Mouse (Mus musculus) heart, embryonic 12.5 days (tissue): ENCODE measurements at regions not wholly inside any gene's neighbourhood (a gene's known extent, or its start where the extent isn't known, plus 50 kb on each side); places are given as distances from the start of the nearest gene placed in this dataset.

Experiments
- ATAC-seq: fragments of 200-750 bp; cut with Nextera tagmentation; 2 replicates; pipeline ENCODE4 v1.8.0; 2017; ENCODE audit warnings: moderate TSS enrichment, moderate library complexity; ENCODE audit not compliant: insufficient number of reproducible peaks, low FRiP score
- H3K27ac ChIP-seq: fragments of 300-500 bp; sonication (generic); 2 replicates; pipeline ENCODE4 v1.5.1; 2016; ENCODE audit warnings: mild to moderate bottlenecking, moderate library complexity; ENCODE audit not compliant: poor library complexity, severe bottlenecking
- H3K27me3 ChIP-seq: fragments of 300-500 bp; sonication (generic); replicated peaks from 2 replicates; pipeline ENCODE4 v1.6.1; 2016; ENCODE audit warnings: mild to moderate bottlenecking, moderate library complexity
- H3K36me3 ChIP-seq: fragments of 300-500 bp; sonication (generic); 2 replicates; pipeline ENCODE4 v1.6.1; 2016; ENCODE audit warnings: mild to moderate bottlenecking, moderate library complexity
- H3K4me1 ChIP-seq: fragments of 300-500 bp; sonication (generic); replicated peaks from 2 replicates; pipeline ENCODE4 v1.6.1; 2016; ENCODE audit warnings: mild to moderate bottlenecking
- H3K4me2 ChIP-seq: fragments of 300-500 bp; sonication (generic); 2 replicates; pipeline ENCODE4 v1.6.1; 2016; ENCODE audit warnings: mild to moderate bottlenecking, moderate library complexity
- H3K4me3 ChIP-seq: fragments of 300-500 bp; sonication (generic); 2 replicates; pipeline ENCODE4 v1.5.1; 2016; ENCODE audit warnings: mild to moderate bottlenecking
- H3K9ac ChIP-seq: fragments of 300-500 bp; sonication (generic); 2 replicates; pipeline ENCODE4 v1.6.1; 2016; ENCODE audit warnings: mild to moderate bottlenecking, moderate library complexity
- H3K9me3 ChIP-seq: fragments of 300-500 bp; sonication (generic); replicated peaks from 2 replicates; pipeline ENCODE4 v1.6.1; 2016; ENCODE audit warnings: mild to moderate bottlenecking, moderate library complexity
- whole genome bisulfite sequencing: fragments of 180-500 bp; shearing (Covaris S2); methylation state at CpG from one replicate; pipeline ENCODE4 v1.1.7; 2016; 5-methylcytosine and 5-hydroxymethylcytosine counted together

- no peaks in the 10 kb centered on the region for H3K36me3 ChIP-seq
- H3K27ac ChIP-seq, result no peak overlapping the region
- no peak overlapping the region for H3K4me2 ChIP-seq
- H3K9me3 ChIP-seq, result no peaks in the 10 kb centered on the region
- no peak overlapping the region for H3K9ac ChIP-seq
- no peak for ATAC-seq
- H3K4me3 ChIP-seq, result no peak overlapping the region
- no peaks in the 10 kb centered on the region for H3K27me3 ChIP-seq
- H3K4me1 ChIP-seq, result peaks cover 34% of the 10 kb centered on the region
- WGBS, result 89% methylated on average over 11 of the region's 11 CpGs
Observed at GRCm38 (mm10) chr8:126671594-126671993, 77.8 kb upstream of the Irf2bp2 start.

- no peak for ATAC-seq
- no peak overlapping the region for H3K4me3 ChIP-seq
- WGBS, result 84% methylated on average over 9 of the region's 9 CpGs
Observed at GRCm38 (mm10) chr8:126669919-126670318, 76.1 kb upstream of the Irf2bp2 start.

GRCm38 (mm10) chr8:126669154-126669553, 75.4 kb upstream of the Irf2bp2 start:
- Histone ChIP-seq H3K4me2 (no peak overlapping the region), H3K9me3 (no peaks in the 10 kb centered on the region), H3K27me3 (no peaks in the 10 kb centered on the region), H3K4me3 (no peak overlapping the region), H3K27ac (no peak overlapping the region), H3K4me1 (peaks cover 52% of the 10 kb centered on the region), H3K9ac (no peak overlapping the region), H3K36me3 (no peaks in the 10 kb centered on the region)
- ATAC-seq, result no peak
- 59% methylated on average over 6 of the region's 6 CpGs for WGBS

More at GRCm38 (mm10) chr8:126669919-126670318, 76.1 kb upstream of the Irf2bp2 start:
- Histone ChIP-seq H3K4me2 (no peak overlapping the region), H3K27me3 (no peaks in the 10 kb centered on the region), H3K36me3 (no peaks in the 10 kb centered on the region), H3K9ac (no peak overlapping the region), H3K9me3 (no peaks in the 10 kb centered on the region), H3K27ac (no peak overlapping the region), H3K4me1 (peaks cover 44% of the 10 kb centered on the region)

GRCm38 (mm10) chr8:126668657-126669025, 74.9 kb upstream of the Irf2bp2 start:
- H3K27me3 ChIP-seq, result no peaks in the 10 kb centered on the region
- peaks cover 57% of the 10 kb centered on the region for H3K4me1 ChIP-seq
- peak overlapping the region; percentile 41; the same call in 1 of the 2 replicates for H3K9ac ChIP-seq
- no peak for ATAC-seq
- H3K9me3 ChIP-seq, result no peaks in the 10 kb centered on the region
- 65% methylated on average over 5 of the region's 5 CpGs for WGBS
- no peak overlapping the region for H3K4me3 ChIP-seq
- H3K4me2 ChIP-seq, result no peak overlapping the region
- H3K36me3 ChIP-seq, result no peaks in the 10 kb centered on the region
- H3K27ac ChIP-seq, result peak overlapping the region; percentile 100

GRCm38 (mm10) chr8:126667721-126668656, 74.2 kb upstream of the Irf2bp2 start:
- Histone ChIP-seq H3K9ac (peak overlapping the region; percentile 55; the same call in 1 of the 2 replicates), H3K4me3 (no peak overlapping the region), H3K4me2 (no peak overlapping the region), H3K4me1 (peaks cover 64% of the 10 kb centered on the region), H3K36me3 (no peaks in the 10 kb centered on the region), H3K27me3 (no peaks in the 10 kb centered on the region), H3K27ac (peak overlapping the region; percentile 100), H3K9me3 (no peaks in the 10 kb centered on the region)
- ATAC-seq, result no peak
- WGBS, result 51% methylated on average over 16 of the region's 16 CpGs

GRCm38 (mm10) chr8:126667086-126667720, 73.4 kb upstream of the Irf2bp2 start:
- Histone ChIP-seq H3K27ac (peak overlapping the region; percentile 100), H3K4me3 (no peak overlapping the region), H3K36me3 (no peaks in the 10 kb centered on the region), H3K9me3 (no peaks in the 10 kb centered on the region), H3K27me3 (no peaks in the 10 kb centered on the region), H3K4me1 (peaks cover 72% of the 10 kb centered on the region), H3K9ac (peak overlapping the region; percentile 55), H3K4me2 (peak overlapping the region; percentile 43)
- ATAC-seq, result no peak
- WGBS, result 57% methylated on average over 12 of the region's 12 CpGs

- peaks cover 79% of the 10 kb centered on the region for H3K4me1 ChIP-seq
- H3K9ac ChIP-seq, result peak overlapping the region; percentile 55
- peak; percentile 87 for ATAC-seq
- H3K4me2 ChIP-seq, result peak overlapping the region; percentile 43
- H3K27ac ChIP-seq, result peak overlapping the region; percentile 100
- H3K9me3 ChIP-seq, result no peaks in the 10 kb centered on the region
- H3K36me3 ChIP-seq, result no peaks in the 10 kb centered on the region
- no peak overlapping the region for H3K4me3 ChIP-seq
- no peaks in the 10 kb centered on the region for H3K27me3 ChIP-seq
- WGBS, result under 1% methylated on average over 14 of the region's 15 CpGs
Observed at GRCm38 (mm10) chr8:126666327-126667085, 72.7 kb upstream of the Irf2bp2 start.

GRCm38 (mm10) chr8:126665581-126666241, 71.9 kb upstream of the Irf2bp2 start:
- Histone ChIP-seq H3K4me1 (peaks cover 86% of the 10 kb centered on the region), H3K9me3 (no peaks in the 10 kb centered on the region), H3K27ac (peak overlapping the region; percentile 100), H3K36me3 (no peaks in the 10 kb centered on the region), H3K27me3 (no peaks in the 10 kb centered on the region), H3K4me2 (peak overlapping the region; percentile 39), H3K9ac (peak overlapping the region; percentile 34; the same call in 1 of the 2 replicates), H3K4me3 (no peak overlapping the region)
- no peak for ATAC-seq
- WGBS, result 36% methylated on average over 18 of the region's 18 CpGs

GRCm38 (mm10) chr8:126664891-126665290, 71.1 kb upstream of the Irf2bp2 start:
- no peaks in the 10 kb centered on the region for H3K9me3 ChIP-seq
- 63% methylated on average over 5 of the region's 5 CpGs for WGBS
- H3K9ac ChIP-seq, result no peak overlapping the region
- no peak overlapping the region for H3K4me2 ChIP-seq
- ATAC-seq, result no peak
- H3K36me3 ChIP-seq, result no peaks in the 10 kb centered on the region
- H3K4me3 ChIP-seq, result no peak overlapping the region
- no peaks in the 10 kb centered on the region for H3K27me3 ChIP-seq
- H3K27ac ChIP-seq, result peak overlapping the region; percentile 100; the same call in 1 of the 2 replicates
- H3K4me1 ChIP-seq, result peaks cover 91% of the 10 kb centered on the region

GRCm38 (mm10) chr8:126662797-126663784, 69.3 kb upstream of the Irf2bp2 start:
- no peaks in the 10 kb centered on the region for H3K9me3 ChIP-seq
- H3K36me3 ChIP-seq, result no peaks in the 10 kb centered on the region
- no peak overlapping the region for H3K4me2 ChIP-seq
- H3K9ac ChIP-seq, result peak overlapping the region; percentile 40
- H3K27me3 ChIP-seq, result no peaks in the 10 kb centered on the region
- no peak overlapping the region for H3K4me3 ChIP-seq
- H3K4me1 ChIP-seq, result peaks cover 86% of the 10 kb centered on the region
- 48% methylated on average over 14 of the region's 14 CpGs for WGBS
- peak overlapping the region; percentile 89 for H3K27ac ChIP-seq
- ATAC-seq, result no peak
